Mouse (Mus musculus): ENCODE data around the gene Cass4.
A peak's percentile ranks its signal among the peaks of the same experiment; 100 is the strongest.

Cass4 gene

DNA sequence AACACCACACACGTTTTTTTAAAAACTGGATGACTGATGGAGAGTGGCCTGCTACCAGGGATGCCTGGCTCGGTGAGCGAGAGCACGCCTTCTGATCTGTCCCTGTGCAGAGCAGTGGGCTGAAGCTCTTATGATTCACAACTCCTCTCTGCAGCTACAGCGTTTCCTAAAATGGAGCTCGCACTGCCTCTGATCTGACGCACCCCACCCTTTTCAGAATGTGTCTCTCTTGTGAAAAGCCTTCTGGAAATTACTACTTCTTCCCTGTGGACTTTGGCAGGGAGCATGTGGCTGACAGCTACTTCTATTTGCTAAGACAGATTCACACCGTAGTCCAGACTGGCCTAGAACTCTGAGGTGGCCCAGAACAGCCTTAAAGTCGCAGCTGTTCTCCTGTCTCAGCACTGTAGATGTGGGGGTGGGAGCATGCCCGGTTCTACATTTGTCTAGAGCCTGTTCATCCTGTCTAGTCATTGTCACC, 1.5 kb upstream of the Cass4 start:
- DNase-seq: no peak

DNA sequence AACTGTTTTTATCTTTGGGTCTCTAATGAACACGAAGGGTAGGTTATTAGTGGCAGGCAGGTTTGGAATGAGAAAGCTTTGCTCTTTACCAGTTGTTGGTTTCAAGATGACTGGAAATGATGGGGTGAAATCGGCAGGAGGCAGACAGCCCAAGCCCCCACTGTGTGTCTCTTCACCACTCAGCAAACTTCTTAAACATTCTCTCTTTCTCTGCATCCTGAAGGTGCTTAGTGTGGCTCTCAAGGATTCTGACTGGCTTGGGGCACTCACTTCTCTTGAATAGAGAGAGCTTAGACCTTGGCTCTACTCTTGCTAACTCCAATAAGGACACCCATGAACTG, 428 bp downstream of the Cass4 start:
- DNase-seq: no peak

DNA sequence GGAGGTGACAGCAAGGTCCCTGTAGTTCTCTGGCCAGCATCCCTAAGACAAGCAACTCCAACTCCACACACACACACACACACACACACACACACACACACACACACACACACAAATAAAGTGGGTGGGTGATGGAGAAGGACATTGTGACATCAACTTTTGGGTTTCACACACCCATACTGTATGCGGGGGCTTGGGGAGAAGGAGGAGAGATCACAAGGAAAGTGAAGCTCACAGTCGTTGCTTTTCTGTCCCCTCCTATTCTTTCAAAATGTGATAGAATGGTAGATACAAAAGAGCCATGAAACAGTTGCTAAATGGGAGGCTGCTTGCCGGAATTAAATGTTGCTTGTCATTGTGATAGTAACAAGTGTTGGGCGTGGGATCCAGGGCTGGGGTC, 1.1 kb downstream of the Cass4 start:
- no peak for DNase-seq

DNA sequence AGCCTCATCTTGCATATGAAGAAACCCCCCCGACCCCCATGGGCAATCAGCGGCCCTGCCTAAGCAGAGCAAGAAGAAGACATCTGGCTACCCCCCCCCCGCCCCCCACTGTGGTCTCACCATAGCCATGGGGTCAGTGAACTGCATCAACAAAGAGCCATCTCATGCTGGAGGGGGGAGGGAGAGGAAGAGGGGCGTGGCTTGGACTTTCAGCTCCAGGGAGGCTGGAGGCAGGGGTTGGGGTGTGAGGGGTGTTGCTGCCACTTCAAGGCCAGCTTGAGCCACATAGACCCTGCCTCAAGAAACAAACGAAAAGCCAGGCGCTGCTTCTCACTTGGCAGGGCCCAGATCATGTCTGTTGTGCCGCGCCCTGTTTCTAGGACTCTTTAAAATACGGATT, 2.4 kb downstream of the Cass4 start:
- DNase-seq: no peak

DNA sequence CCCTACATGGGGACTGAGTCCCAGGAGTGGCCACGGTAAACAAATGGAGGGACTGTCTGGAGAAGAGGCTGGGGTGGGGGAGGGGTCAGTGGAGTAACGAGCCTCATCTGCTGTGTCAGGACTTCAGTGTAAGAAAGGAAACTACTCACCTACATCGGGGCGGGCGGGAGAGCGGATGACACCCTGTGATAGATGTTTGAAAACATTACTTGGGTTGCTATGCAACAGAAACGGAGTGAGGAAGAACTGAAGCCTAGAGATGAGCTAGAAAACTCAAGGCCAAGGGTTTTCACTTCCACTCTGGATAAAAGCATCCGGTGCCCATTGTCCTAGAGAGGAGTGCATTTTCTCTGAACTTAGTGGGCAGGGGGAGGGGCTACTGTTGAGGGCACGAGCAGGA, 6.3 kb downstream of the Cass4 start:
- no peak for DNase-seq

DNA sequence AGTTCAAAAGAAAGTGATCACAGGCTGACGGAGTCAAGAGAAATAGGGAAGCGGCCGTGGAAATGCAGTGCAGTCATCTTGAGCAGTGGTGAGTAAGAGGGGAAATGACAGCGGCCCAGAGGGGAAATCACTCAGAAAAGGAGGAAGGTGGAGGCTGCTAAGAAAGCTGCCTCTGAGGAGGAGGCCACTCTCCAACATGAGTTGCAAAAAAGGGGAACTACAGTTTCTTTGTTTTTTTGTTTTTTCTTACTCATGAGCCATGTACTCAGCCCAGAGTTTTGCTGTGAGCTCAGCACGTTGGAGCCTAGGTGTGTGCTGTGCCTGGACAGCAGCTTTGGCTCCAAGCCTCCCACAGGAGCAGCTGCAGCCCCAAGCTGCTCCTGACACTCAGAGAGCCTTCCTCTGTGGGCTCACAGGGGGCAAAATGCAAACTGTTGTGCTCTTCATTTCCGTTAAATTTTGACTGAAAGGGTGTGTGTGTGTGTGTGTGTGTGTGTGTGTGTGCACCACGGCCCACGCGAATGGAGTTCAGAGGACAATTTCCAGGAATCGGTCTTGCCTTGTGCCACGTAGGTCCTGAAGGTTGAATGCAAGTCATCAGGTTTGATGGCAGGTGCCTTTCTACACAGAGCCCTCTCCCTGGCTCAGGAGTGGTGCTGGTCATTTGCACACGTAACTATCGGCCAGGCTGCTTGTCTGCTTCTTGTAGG, 7.7 kb downstream of the Cass4 start:
- no peak for DNase-seq

DNA sequence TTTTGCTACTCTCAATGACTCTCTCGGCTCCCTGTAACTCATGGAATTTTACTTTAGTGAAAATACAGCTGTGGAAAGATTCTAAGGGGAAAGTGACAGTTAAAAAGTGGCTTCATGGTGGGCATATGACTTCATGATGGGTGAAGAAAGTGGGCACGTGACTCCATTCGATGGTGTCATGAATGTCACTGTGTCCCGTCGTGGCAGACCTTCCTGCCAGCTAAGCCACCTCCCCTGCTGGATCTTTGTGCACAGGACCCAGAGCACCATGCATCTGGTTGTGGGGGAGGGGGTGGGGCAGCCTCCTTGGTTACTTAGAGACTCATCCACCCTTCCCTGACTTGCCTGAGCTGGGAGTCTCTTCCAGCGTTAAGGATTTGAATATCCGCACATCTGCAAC, 10.6 kb downstream of the Cass4 start:
- no peak for DNase-seq

DNA sequence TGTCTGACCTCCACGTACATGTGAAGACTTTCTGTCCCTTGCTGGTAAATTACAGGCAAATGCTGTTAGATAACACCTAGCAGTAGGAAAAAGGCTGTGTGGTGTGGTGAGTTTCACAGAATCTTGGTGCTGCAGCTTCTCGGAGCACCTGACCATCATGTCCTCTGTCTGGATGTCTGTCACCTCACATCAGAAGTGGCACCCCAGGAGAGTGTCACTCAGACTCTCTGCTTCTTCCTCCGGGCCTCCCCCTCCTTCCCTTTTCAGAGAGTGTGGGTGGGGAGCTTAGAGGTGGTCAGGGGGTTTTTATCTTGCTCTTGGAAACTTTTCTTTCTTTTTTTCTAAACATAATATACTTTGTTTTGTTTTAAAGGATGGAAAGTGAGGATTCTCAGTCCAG, 11.4 kb downstream of the Cass4 start:
- DNase-seq: no peak

DNA sequence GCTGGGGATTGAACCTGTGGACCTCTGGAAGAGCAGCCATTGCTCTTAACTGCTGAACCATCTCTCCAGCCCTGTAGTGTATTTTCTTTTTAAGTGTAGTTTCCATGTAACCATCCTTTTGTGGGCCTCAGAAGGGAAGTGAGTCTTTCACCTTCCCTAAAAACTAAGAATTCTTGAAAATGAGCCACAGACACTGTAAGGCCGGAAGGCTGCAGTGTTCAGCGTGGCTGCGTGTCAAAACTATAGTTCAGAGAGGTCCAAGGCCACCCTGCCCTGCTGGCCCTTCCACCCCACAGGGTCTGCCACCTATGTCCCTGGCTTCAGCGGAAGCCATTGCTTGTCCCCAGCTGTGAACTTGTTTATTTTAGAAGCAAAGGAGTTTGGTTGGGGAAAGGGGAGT, 12.6 kb downstream of the Cass4 start:
- no peak for DNase-seq

DNA sequence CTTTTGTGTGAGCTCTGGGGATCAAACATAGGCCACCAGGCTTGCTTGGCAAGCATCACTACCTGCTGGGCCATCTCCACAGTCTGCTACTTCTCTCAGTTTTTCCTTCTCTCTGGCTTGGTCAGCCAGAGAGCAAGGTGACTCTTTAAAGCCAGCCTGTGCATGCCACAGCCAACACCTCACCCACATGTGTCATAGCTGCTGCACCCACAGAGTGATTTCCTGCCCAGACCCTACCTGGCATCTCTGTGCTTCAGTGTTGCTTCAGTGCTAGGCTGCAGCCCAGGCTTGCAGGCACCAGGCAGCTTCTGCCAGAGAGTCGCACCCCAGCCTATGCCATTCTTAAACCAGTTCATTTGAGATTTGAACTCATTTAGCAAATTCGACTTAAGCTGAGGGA, 13.9 kb downstream of the Cass4 start:
- DNase-seq: no peak

DNA sequence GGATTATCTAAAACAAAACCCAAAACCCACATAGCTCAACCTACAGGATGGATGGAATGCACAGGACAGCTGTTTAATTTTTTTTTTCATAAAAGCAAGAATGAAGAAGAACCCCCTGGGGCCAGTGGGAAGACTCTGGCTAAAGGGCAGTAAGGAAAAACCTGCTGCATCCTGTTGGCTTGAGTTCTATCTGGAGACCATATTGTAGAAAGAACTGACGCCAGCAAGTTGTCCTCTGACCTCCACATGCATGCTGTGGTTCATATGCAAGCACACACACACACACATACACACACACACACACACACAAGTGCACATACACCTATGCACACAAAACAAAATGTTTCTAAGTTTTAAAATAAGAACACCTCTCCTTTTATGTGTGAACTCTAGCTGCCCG, 17.1 kb downstream of the Cass4 start:
- DNase-seq: no peak

DNA sequence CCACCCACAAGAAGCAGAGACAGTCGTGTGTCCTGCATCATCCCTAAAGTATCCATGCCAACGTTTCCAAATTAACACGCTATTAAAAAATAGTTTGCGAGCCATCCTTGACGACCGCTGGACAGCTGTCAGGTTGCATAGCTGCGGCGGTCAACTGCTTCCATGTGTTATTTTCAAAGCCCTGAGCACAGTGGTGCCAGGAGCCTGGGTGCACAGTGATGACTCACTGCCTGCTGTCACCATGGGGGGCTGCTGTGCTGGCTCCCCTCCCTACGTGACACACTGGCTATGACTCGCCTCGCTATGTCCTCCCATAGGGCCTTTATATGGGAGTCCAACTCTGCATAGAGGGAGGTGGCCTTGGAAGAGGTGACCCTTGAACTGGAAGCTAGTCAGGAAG, 17.5 kb downstream of the Cass4 start:
- no peak for DNase-seq

DNA sequence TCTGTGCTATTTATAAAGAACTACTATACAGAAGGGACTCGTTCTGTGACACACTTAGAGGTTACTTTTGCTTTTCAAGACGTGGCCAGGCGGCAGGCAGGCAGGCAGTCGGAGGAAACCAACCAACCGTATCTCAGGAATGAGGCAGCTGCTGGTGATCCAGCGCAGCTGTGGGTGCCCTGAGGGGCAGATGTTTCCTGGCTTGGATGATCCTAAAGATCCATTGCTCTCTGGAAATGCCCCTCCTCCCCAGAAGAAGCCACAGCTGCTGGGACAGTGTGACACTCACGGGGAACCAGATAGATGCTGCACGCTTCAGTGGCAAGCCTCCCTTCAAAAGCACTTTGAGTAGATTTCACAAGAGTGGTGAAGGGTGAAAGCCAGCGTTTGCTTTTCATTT, 18.9 kb downstream of the Cass4 start:
- peak; percentile 70 for DNase-seq

DNA sequence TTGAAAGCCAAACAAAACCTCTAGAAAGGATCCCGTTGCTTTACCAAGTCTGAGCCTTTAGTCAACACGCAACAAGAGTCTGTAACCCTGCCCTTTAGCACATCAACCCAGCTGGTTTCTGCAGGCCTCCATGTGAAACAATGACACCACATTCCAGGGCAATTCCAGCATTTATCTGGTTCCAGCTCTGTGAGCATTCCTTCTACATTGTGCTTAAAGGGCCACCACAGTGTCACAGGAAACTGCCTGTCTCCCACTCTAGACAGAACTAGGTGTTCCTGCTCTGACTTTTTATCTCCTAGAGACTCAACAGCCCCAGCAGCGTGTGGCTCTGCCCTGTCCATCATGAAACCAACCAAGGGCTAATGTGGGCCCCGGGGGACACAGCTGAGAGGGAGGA, 19.7 kb downstream of the Cass4 start:
- DNase-seq: peak; percentile 37

DNA sequence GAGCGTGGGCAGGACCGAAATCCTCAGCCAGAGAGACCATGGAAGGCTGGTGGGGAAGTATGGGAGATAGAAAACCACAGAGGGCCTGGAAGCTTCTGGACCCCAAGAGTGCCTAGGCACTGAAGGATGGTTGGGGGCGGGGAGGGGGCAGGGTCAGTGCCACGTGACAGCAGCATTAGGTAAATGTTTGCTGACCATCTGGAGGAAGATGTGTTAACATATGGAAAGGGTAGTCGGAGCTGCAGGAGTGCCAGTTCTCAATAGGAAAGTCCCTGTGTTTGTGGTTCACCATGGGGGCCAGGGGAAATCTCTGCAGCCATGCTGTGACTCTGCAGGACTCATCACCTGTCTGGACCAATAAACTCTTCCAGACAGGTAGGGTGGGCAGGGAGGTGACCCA, 20.3 kb downstream of the Cass4 start:
- no peak for DNase-seq

DNA sequence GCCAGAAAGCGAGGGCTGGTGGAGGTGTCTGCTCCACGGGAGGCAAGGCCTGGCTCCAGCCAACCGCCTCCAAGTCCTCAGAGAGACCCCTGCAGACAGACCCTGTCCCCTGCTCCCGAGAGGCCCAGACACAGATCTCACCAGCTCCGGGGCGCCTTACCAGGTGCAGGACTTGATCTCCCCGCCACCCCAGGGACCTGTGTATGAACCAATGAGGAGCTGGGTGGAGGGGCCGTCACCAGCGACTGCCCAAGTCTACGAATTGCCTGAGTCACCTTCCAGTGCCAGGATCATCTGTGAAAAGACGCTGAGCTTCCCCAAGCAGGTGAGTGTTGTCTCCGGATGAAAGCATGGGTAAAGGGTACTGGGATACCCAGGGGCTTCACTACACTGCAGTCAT, 22.6 kb downstream of the Cass4 start:
- no peak for DNase-seq

DNA sequence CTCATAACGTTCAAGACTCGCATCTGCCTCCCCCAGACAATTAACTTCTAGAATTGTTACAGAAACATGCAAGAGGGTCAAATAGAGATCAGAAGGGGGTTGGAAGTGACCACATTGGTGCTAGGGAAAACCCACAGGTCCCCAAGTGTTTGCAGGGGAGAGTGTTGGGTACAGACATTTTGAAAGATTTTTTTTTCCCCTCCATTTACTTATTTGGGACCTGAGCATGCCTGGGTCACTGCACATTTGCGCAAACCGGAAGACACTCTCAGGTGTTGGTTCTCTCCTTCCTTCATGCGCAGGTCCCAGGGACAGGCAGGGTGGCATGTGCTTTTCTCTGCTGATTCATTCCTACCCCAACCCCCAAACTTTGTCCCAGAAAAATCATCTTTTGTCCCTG, 23.3 kb downstream of the Cass4 start:
- no peak for DNase-seq

DNA sequence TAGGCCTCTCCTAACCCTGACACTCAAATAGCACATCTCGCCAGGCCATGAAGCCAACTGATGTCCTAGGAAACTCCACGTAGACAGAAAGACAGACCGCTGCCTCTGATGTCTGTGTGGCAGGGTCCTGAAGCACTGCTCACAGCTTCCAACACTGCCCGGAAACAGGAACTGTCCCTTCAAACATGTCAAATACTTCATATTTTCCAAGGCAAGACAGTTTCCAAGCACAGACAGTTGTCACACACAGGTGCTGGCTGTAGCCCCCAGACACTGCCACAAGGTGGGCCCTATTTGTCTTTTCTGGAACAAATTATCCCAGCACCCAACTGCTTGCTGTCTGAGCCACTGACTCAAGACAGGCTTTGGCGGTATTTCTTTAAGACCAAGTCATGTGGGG, 24.6 kb downstream of the Cass4 start:
- no peak for DNase-seq

DNA sequence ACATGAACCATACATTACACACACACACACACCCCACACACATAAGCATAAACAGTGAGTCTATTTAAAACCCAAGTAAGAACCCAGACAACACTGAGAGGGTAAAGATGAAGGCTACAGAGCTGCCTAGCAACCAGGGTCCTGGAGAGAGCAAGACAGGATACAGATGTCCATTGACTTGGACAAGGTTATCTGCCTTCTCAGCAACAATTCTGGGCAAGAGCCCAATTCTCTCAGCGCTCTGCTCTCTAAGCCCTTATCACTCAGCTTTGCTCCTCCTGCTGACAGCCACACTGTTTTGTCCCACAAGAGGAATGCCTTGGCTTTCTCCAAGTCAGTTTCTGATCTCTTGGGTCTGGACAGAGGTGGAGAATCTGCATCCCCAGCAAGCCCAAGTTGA, 37.0 kb downstream of the Cass4 start:
- DNase-seq: no peak

DNA sequence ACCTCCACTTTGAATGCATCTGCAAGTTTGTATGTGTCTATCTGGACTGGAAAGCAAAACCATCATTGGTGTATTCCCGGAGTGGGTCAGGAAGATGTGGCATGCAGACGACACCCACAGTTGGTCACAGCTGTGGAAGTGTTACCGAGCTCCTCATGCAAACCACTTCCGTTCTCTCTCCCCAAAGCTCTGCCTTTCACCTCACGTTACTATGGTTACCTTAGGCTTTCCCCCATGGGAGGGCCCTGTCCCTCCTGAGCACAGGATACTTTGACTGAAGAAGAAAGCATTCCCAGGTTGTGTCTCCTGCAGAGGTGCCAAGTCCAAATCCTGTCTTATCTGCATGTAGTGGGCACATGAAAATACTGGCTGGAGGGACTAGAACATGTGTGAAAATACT, 40.2 kb downstream of the Cass4 start:
- no peak for DNase-seq

DNA sequence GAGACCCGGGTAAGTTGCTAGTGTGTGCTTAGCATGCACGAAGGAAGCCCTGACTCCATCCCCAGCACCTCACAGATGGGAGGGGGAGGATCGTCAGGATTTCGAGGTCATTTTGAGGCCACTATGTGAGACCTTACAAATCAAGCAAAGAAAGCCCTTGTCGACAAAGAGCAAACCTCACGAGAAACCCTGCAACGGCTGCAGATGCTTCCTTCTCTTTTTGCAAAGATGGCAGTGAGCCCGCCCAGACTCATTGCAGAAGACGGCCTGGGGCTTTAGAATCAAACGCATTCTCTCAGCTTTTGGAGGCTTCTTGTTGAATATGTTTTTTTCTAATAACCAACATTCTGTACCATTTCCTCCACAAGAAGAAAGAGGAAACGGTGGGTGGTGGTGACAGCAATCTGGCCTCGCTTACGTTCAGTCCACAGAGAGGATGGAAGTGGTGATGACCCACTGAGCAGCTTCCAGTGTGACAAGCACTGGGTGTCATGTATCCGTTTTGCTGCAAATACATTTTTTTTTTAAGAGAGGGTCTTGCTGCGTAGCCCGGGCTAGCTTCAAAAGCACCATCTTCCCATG, 43.9 kb downstream of the Cass4 start:
- no peak for DNase-seq

DNA sequence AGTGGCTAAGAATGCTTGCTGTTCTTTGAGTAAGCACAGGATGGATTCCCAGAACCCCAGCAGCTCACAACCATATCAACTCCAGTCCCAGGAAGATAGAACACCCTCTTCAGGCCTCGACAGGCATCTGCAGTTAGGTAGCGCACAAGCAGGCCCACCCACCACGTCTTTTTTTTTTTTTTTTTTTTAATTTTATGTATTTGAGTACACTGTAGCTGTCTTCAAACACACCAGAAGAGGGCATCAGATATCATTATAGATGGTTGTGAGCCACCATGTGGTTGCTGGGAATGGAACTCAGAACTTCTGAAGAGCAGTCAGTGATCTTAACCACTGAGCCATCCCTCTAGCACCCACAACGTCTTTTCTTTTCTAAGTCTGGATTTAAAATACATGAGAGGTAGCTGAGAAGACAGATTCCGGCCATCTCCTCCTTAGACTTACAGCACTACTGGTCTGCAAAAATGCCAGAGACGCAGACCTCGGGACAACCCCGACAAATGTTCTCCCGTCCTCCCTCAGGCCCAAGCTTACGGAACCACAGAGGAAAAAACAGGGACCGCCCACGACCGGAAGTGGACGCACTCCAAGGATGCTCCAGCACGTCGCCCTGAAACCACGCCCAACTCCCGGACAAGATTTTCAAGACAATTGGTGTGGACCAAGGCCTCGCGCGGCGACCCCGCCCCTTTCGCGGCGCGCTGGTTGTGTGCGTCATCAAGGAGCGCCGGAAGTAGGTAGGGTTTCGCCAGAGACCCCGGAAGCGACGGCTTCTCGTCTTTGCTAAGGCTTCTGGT, 46.4 kb downstream of the Cass4 start, which contains the start of gene Rtf2:
TSS of gene Rtf2 (plus strand) at position 714 of the 797 bp plus-strand sequence.
- peak; percentile 98 for DNase-seq

DNA sequence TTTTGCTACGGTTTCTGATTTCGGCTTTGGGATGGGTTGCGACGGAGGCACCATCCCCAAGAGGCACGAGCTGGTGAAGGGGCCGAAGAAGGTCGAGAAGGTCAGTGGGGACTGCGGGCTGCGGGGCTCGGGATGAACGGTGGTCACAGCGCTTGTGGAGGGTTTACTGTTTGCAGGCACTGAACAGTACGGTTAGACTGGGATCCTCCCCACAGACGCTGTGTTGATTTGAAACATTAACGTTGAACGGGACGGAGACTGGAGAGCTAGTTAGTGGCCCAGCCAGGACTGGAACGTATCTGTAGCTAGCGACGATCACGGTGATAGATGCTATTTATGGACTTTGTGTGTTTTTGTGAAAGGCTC, 47.0 kb downstream of the Cass4 start:
- DNase-seq: no peak

DNA sequence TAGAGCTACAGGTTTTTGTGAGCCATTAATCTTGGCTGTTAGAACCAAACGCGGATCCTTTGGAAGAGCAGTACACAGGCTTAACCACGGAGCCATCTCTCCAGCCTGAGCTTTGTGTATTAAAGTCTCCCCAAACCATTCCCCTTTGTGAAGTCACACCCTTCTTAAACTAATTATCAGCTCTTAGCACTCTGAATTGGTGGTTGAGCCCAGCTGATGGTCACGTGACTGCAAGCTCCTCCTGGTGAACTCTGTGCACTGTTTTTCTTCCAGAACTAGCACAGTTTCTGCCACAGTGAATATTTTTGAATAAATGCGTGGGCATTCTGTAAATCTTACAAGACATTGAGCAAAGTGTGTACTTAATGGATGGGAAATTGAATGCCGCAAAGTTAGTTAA, 47.6 kb downstream of the Cass4 start:
- no peak for DNase-seq

All from embryo, embryonic 11 days (tissue).